Mouse (Mus musculus) granulocyte monocyte progenitor cell, adult 5-6 weeks (primary cell): Measurements from ENCODE around the gene Plekhg6. TPM values are rescaled to one million over a fixed set of nuclear protein-coding genes. Genes with fewer than 3 reads are reported as not detected.

Source experiments
- ATAC-seq: replicated peaks from 2 replicates; pipeline ENCODE4 v1.8.0; 2016; ENCODE audit warnings: mild to moderate bottlenecking, moderate TSS enrichment, inconsistent platforms; ENCODE audit not compliant: poor library complexity, severe bottlenecking
- total RNA-seq, 2 experiments: library from RNA; stranded (forward) in 1 of 2; stranded (reverse) in 1 of 2; fragments of 200-712, 200-1000 nt in 1 of 2; fragments of >200 nt in 1 of 2; fragmentation: Nextera tagmentation in 1 of 2; gene quantifications; 2 replicates each; pipeline ENCODE4 v1.2.3; 2014 to 2017

The Plekhg6 gene
- total RNA-seq, 2 experiments from 2014 or later = not detected

GRCm38 (mm10) chr6:125389853-125390252 lies 9.3 kb upstream of the Plekhg6 start:
- no peak for ATAC-seq

- ATAC-seq = no peak
These were observed 5.5 kb upstream of the Plekhg6 start for GRCm38 (mm10) chr6:125386080-125386479.

GRCm38 (mm10) chr6:125385066-125385974 lies 4.7 kb upstream of the Plekhg6 start:
- ATAC-seq = peak; percentile 54

GRCm38 (mm10) chr6:125382024-125382423 lies 1.4 kb upstream of the Plekhg6 start:
- no peak for ATAC-seq

GRCm38 (mm10) chr6:125379781-125380180 lies 812 bp downstream of the Plekhg6 start:
- no peak for ATAC-seq

- no peak for ATAC-seq
These were observed 2.0 kb downstream of the Plekhg6 start for GRCm38 (mm10) chr6:125378621-125379020.

GRCm38 (mm10) chr6:125377582-125378451 lies 2.8 kb downstream of the Plekhg6 start:
- ATAC-seq = peak; percentile 83

GRCm38 (mm10) chr6:125377042-125377441 lies 3.6 kb downstream of the Plekhg6 start:
- no peak for ATAC-seq

- ATAC-seq = peak; percentile 82
These were observed 12.7 kb downstream of the Plekhg6 start for GRCm38 (mm10) chr6:125367758-125368371.

- no peak for ATAC-seq
These were observed 14.5 kb downstream of the Plekhg6 start for GRCm38 (mm10) chr6:125366133-125366532.

GRCm38 (mm10) chr6:125365522-125365921 lies 15.1 kb downstream of the Plekhg6 start:
- no peak for ATAC-seq

- no peak for ATAC-seq
These were observed 16.1 kb downstream of the Plekhg6 start for GRCm38 (mm10) chr6:125364448-125364847.

- ATAC-seq = no peak
These were observed 16.9 kb downstream of the Plekhg6 start for GRCm38 (mm10) chr6:125363451-125364242.

- no peak for ATAC-seq
These were observed 17.6 kb downstream of the Plekhg6 start for GRCm38 (mm10) chr6:125363021-125363420.

GRCm38 (mm10) chr6:125361467-125362291 lies 18.9 kb downstream of the Plekhg6 start:
- 0 out of 2 replicates have a peak, but pooled peaks have one; percentile 3 for ATAC-seq

- 0 out of 2 replicates have a peak, but pooled peaks have one; percentile 21 for ATAC-seq
These were observed 19.7 kb downstream of the Plekhg6 start for GRCm38 (mm10) chr6:125360846-125361245.

- ATAC-seq = peak; percentile 43
These were observed 20.6 kb downstream of the Plekhg6 start for GRCm38 (mm10) chr6:125359999-125360398.

GRCm38 (mm10) chr6:125357334-125357733 lies 23.3 kb downstream of the Plekhg6 start:
- ATAC-seq = no peak

GRCm38 (mm10) chr6:125356264-125356663 lies 24.3 kb downstream of the Plekhg6 start:
- ATAC-seq = no peak
